Mouse (Mus musculus): ENCODE data around the gene Atf4.

Gene Atf4

GRCm38 (mm10) chr15:80235535-80235934, 19.4 kb upstream of the Atf4 start, which contains the start of gene AC140267.1:
Gene AC140267.1, plus strand, starts transcription at chr15:80235835.
- in situ Hi-C loops (cut with MboI; ENCODE audit: low pct_unique_long_range_greater_than_20kb in 1 of 2, low sequenced_read_pairs in 2 of 2, unreplicated experiment in 1 of 2) = no loop called here

DNA sequence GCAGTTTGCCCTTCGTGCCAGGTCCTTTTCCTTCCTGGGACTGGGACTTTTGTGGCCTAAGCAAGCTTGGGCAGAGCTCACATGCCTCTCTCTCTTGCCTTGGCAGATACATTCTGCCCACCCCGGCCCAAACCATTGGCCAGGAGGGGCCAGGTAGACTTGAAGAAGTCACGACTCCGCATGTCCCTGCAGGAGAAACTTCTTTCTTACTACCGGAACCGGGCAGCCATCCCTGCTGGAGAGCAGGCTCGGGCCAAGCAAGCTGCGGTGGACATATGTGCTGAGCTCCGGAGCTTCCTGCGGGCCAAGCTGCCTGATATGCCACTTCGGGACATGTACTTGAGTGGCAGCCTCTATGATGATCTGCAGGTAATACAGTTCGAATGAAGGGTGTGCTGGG, 6.8 kb upstream of the Atf4 start:
- in situ Hi-C loops (cut with MboI; ENCODE audit: low pct_unique_long_range_greater_than_20kb in 1 of 2, low sequenced_read_pairs in 2 of 2, unreplicated experiment in 1 of 2) = no loop called here

DNA sequence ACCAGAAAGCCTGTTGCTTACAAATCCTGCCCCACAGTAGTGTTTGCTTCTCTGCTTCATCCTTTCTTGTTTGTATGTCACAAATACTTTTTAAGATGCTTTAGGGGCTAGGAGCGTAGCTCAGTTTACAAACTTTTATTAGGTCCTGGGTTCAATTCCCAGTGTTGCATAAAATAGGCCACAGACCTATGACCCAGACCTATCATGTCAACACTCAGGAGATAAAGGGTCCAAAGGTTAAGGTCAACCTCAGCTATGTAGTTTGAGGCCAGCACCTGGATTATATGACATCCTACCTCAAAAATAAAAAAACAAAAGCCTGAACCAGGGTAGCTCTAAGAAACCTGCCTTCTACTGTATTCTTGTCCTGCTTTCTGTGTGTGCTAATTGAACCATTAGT, 6.4 kb upstream of the Atf4 start:
- in situ Hi-C loops (cut with MboI; ENCODE audit: low pct_unique_long_range_greater_than_20kb in 1 of 2, low sequenced_read_pairs in 2 of 2, unreplicated experiment in 1 of 2) = no loop called here

DNA sequence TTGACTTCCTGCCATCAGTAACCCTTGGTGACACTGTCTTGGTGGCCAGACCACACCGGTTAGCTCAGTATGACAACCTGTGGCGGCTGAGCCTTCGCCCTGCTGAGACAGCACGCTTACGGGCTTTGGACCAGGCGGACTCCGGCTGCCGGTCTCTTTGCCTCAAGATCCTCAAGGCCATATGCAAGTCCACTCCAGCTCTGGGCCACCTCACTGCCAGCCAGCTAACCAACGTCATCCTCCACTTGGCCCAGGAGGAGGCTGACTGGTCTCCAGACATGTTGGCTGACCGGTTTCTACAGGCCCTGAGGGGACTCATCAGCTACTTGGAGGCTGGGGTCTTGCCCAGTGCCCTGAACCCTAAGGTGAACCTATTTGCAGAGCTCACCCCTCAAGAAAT, 5.3 kb upstream of the Atf4 start:
- in situ Hi-C loops (cut with MboI; ENCODE audit: low pct_unique_long_range_greater_than_20kb in 1 of 2, low sequenced_read_pairs in 2 of 2, unreplicated experiment in 1 of 2) = no loop called here

DNA sequence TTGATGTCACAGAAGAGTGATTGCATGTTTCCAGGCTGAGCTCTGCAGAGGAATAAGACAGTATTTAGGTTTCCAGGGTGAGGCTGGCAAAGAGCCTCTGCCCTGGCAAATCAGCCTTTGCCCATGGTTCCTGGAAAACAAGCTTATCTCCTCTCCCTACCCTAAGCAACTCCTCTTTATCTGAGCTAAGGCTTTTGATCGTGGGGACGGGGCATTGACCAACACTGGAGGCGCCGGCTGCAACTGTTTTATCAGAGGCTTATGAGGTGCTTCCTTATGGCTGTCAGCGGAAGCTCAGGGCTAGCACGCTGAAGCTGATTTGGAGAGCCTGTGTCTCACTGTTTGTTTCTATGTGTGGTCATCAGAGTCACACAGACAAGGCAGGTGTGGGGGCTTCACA, 4.4 kb upstream of the Atf4 start:
- in situ Hi-C loops (cut with MboI; ENCODE audit: low pct_unique_long_range_greater_than_20kb in 1 of 2, low sequenced_read_pairs in 2 of 2, unreplicated experiment in 1 of 2) = no loop called here

DNA sequence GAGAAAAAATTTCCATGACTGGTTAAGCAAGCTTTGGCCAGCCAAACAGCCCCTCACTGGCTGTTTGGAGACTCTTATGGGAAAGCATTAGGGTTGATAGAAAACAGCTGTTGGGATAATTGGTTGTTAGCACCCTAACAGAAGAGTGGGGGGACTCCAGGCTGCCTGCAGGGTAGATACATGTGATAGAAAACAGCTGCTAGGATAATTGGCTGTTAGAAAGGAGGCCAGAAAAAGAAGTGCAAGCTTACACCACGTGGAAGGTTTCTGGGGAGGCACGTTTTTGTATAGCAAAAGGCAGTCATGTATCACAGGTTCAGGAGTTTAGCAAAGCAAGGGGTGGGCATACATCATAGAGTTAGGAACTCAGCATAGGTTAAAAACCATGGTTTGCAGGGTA, 1.5 kb upstream of the Atf4 start:
- in situ Hi-C loops (cut with MboI; ENCODE audit: low pct_unique_long_range_greater_than_20kb in 1 of 2, low sequenced_read_pairs in 2 of 2, unreplicated experiment in 1 of 2) = no loop called here

- in situ Hi-C loops (cut with MboI; ENCODE audit: low pct_unique_long_range_greater_than_20kb in 1 of 2, low sequenced_read_pairs in 2 of 2, unreplicated experiment in 1 of 2) = no loop called here
Observed at GRCm38 (mm10) chr15:80254207-80254606, 777 bp upstream of the Atf4 start.

- in situ Hi-C loops (cut with MboI; ENCODE audit: low pct_unique_long_range_greater_than_20kb in 1 of 2, low sequenced_read_pairs in 2 of 2, unreplicated experiment in 1 of 2) = no loop called here
Observed at GRCm38 (mm10) chr15:80255646-80256121, 700 bp downstream of the Atf4 start.

DNA sequence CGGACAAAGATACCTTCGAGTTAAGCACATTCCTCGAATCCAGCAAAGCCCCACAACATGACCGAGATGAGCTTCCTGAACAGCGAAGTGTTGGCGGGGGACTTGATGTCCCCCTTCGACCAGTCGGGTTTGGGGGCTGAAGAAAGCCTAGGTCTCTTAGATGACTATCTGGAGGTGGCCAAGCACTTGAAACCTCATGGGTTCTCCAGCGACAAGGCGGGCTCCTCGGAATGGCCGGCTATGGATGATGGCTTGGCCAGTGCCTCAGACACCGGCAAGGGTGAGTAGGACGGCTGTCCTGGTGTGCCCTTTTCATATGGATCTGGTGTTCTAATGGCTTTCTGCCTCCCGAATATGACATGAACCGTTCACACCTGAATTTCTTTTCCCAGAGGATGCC, 1.3 kb downstream of the Atf4 start:
- in situ Hi-C loops (cut with MboI; ENCODE audit: low pct_unique_long_range_greater_than_20kb in 1 of 2, low sequenced_read_pairs in 2 of 2, unreplicated experiment in 1 of 2) = no loop called here

GRCm38 (mm10) chr15:80256656-80257601, 1.9 kb downstream of the Atf4 start:
- in situ Hi-C loops (cut with MboI; ENCODE audit: low pct_unique_long_range_greater_than_20kb in 1 of 2, low sequenced_read_pairs in 2 of 2, unreplicated experiment in 1 of 2) = no loop called here

GRCm38 (mm10) chr15:80257602-80258239, 2.7 kb downstream of the Atf4 start:
- in situ Hi-C loops (cut with MboI; ENCODE audit: low pct_unique_long_range_greater_than_20kb in 1 of 2, low sequenced_read_pairs in 2 of 2, unreplicated experiment in 1 of 2) = no loop called here

DNA sequence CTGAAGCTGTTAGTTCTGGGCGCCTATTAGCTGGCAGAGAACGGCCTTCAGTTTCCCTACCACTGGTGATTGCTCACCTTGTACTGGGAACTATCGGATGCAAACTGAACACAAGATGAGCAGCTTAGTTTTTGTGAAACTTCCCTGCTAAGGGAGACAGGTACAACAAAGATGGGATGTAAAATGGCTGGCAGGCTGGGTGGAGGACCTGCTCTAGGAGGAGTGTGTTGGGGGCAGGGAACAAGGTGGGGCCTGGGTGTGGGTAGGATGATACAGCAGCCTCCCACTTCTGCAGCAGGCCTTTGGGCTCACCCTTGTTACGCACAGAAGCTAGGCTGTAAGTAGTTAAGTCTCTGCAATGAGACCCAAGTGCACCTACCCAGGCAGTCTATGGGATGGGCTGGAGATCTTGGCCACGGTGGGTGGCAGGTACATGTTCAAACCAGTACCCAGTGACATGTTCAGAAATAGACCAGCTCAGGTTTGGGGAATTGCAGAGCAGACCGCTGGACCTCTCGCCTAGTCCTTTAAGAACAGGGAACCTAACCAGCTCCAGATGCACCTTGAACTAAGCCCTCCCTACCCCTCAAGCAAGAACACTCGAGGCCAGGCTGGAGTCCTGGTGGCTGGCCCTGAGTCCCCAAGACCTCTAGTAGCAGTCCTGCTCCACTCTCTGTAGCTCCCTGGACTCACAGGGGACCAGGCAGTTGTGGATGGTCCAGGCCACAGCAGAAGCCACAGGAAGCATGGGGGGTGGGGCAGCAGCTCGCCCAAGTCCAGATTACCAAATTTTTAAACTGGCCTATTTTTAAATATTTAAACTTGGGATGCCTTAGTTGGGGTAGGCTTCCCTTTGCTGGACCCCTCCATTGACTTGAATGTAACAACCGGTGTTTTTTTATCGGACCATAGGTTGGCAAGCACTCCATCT, 3.5 kb downstream of the Atf4 start:
- in situ Hi-C loops (cut with MboI; ENCODE audit: low pct_unique_long_range_greater_than_20kb in 1 of 2, low sequenced_read_pairs in 2 of 2, unreplicated experiment in 1 of 2) = no loop called here

GRCm38 (mm10) chr15:80259406-80260045, 4.5 kb downstream of the Atf4 start:
- in situ Hi-C loops (cut with MboI; ENCODE audit: low pct_unique_long_range_greater_than_20kb in 1 of 2, low sequenced_read_pairs in 2 of 2, unreplicated experiment in 1 of 2) = no loop called here

GRCm38 (mm10) chr15:80260677-80261076, 5.7 kb downstream of the Atf4 start:
- in situ Hi-C loops (cut with MboI; ENCODE audit: low pct_unique_long_range_greater_than_20kb in 1 of 2, low sequenced_read_pairs in 2 of 2, unreplicated experiment in 1 of 2) = no loop called here

- in situ Hi-C loops (cut with MboI; ENCODE audit: low pct_unique_long_range_greater_than_20kb in 1 of 2, low sequenced_read_pairs in 2 of 2, unreplicated experiment in 1 of 2) = no loop called here
Observed at GRCm38 (mm10) chr15:80261100-80261499, 6.1 kb downstream of the Atf4 start.

- in situ Hi-C loops (cut with MboI; ENCODE audit: low pct_unique_long_range_greater_than_20kb in 1 of 2, low sequenced_read_pairs in 2 of 2, unreplicated experiment in 1 of 2) = no loop called here
Observed at GRCm38 (mm10) chr15:80263610-80264575, 8.9 kb downstream of the Atf4 start, which contains the start of gene Rps19bp1. Gene Rps19bp1, minus strand, starts transcription at chr15:80264315.

DNA sequence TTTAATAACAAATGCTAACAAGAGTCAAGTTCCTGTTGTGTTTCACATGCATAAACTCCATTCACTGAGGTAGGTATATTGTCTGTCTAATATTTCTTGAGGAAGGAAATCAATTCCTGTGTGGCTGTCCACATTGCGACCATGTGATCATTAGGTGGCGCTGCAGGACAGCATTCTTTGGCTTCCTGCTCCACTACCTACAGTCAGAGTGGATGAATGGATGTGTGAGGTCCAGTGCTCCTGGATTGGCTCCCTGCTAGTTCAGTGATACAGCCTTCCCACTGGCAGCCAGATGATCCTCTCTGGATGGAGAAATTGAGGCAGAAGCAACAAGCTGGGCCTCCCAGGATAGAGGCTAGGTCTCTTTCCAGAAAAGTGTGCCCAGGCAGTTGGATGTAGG, 11.3 kb downstream of the Atf4 start:
- in situ Hi-C loops (cut with MboI; ENCODE audit: low pct_unique_long_range_greater_than_20kb in 1 of 2, low sequenced_read_pairs in 2 of 2, unreplicated experiment in 1 of 2) = no loop called here
